Mouse (Mus musculus): ENCODE data around the gene Actn4. TPM values are rescaled to one million over a fixed set of nuclear protein-coding genes. Genes with fewer than 3 reads are reported as not detected.
"Not testable (repeated sequence)": the region's sequence is repeated elsewhere in the genome, so short reads cannot be mapped to it uniquely, and the experiment has no call there.

The Actn4 gene
- total RNA-seq, 2 experiments from 2014 or later, result 236 to 261 TPM

DNA sequence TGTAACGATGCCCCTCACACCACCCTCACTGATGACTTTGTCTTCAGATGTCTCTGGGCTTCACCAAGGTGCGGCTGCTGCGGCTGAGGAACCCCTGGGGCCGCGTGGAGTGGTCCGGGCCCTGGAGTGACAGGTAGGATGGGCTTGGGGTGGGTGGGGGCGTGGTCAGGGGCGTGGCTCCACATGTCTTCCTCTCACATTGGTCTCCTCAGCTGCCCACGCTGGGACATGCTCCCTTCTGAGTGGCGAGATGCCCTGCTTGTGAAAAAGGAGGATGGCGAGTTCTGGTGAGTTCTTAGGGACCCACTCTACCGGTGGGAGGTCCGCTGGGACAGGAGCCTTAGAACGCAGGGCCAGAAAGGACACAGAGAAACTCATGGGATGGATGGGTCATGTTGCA lies 75.7 kb downstream of the Actn4 start:
- DNase-seq, result no peak

DNA sequence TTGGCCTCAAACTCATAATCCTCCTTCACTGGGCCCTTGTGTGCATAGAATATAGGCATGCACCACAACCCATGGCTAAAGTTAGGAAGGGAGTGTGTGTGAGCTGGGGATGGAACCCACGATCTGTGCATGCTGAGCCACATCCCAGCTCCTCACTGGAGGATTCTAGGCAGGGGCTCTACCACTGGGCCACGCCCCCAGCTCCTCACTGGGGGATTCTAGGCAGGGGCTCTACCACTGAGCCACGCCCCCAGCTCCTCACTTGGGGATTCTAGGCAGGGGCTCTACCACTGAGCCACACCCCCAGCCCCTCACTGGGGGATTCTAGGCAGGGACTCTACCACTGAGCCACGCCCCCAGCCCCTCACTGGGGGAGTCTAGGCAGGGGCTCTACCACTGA lies 78.4 kb downstream of the Actn4 start:
- not testable (repeated sequence) for DNase-seq

DNA sequence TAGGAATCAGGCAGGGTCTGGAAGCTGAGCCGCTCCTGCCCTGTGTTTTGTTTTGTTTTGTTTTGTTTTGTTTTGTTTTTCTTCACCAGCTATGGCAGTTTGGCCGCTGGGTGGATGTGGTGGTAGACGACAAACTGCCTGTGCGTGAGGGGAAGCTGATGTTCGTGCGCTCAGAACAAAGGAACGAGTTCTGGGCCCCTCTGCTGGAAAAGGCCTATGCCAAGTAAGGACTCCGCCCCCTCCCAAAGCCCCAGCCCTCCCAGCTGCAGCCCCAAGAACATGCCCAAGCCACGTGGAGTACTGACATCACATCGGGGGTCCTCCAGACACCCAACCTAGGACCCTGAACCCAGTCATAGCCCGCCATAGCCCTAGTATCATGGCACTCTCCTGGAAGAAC lies 79.1 kb downstream of the Actn4 start:
- DNase-seq, result no peak

DNA sequence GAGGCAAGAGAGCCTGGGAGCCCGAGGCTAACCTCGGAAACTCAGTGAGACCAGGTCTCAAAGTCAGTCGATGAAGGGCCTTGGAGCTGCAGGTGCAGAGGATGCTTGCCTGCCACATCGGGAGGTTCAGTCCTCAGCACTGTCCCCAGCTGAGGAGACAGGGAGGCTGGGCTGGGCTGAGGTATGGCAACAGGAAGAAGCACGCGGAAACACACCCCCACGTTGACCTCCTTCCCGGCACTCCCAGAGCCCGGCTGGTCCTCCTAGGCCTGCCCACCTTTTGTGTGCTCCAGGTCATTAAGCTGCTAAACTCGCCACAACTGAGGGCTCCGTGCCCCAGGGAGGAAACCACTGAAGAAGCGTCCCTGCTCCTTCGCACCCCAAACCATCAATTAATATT lies 80.9 kb downstream of the Actn4 start, which contains the start of gene Capn12:
Gene Capn12 (plus strand): TSS at position 224 of the 400 bp plus-strand sequence.
- DNase-seq, result no peak

GRCm38 (mm10) chr7:28880554-28880953 lies 81.6 kb downstream of the Actn4 start:
- no peak for DNase-seq

DNA sequence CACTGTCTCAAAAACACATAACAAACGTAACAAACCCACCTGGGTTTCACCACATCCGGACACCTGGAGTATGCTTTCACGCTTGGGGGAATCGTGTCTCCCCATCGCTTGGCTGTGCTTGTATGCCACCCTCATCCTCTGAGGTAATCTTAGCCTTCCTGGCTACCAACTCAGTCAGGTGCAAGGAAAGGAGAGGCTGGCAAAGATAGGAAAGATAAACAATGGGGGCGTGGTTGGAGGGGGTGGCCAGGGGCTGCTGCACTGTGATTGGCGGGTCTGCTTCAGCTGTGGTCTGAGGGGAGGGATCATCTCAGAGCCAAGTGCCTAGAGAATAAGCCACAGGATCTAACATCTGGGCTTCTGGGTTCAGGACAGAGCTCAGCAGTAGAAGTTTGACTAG lies 82.5 kb downstream of the Actn4 start:
- no peak for DNase-seq

GRCm38 (mm10) chr7:28877856-28878255 lies 84.3 kb downstream of the Actn4 start:
- no peak for DNase-seq

DNA sequence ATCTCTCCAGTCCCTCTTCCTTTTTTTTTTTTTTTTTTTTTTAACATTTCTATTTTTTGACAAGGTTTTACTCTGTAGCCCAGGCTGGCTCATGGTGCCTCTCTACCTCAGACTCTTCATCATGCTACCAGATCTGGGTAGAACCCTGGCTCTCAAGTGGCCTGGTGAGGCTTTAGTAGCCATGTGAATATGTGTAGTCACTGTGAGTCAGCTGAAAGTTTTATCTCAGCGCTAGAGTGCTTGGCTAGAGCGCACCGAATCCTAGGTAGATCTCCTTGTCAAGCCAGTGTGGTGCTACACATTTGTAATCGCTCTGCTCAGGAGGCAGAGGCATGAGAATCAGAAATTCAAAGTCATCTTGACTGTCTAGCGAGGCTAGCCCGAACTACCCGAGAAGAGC lies 85.0 kb downstream of the Actn4 start:
- DNase-seq, result no peak

DNA sequence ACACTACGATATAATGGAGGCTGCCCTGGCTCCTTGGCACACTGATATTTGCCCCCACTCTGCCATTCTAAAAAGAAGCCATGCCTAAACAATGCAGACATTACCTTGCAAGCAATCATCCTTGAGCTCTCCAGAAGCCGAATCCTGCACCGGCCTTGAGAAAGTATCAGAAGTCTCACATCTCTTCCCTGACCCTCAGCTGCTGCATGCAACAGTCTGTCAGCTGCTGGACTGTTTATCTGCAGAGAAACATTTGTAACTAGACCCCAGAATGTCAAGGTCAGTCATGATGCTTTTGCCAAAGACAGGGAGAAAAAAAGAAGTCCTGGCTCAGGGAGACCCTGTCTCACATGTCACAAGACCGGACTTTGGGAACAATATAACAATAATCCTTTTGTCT lies 86.0 kb downstream of the Actn4 start:
- DNase-seq, result peak; percentile 49

- DNase-seq, result no peak
Observed at GRCm38 (mm10) chr7:28874565-28874964, 87.6 kb downstream of the Actn4 start.

- no peak for DNase-seq
Observed at GRCm38 (mm10) chr7:28870901-28871664, 91.1 kb downstream of the Actn4 start.

GRCm38 (mm10) chr7:28867508-28868340 lies 94.4 kb downstream of the Actn4 start:
- DNase-seq, result peak; percentile 88

- DNase-seq, result no peak
Observed at GRCm38 (mm10) chr7:28866769-28867507, 95.2 kb downstream of the Actn4 start.

DNA sequence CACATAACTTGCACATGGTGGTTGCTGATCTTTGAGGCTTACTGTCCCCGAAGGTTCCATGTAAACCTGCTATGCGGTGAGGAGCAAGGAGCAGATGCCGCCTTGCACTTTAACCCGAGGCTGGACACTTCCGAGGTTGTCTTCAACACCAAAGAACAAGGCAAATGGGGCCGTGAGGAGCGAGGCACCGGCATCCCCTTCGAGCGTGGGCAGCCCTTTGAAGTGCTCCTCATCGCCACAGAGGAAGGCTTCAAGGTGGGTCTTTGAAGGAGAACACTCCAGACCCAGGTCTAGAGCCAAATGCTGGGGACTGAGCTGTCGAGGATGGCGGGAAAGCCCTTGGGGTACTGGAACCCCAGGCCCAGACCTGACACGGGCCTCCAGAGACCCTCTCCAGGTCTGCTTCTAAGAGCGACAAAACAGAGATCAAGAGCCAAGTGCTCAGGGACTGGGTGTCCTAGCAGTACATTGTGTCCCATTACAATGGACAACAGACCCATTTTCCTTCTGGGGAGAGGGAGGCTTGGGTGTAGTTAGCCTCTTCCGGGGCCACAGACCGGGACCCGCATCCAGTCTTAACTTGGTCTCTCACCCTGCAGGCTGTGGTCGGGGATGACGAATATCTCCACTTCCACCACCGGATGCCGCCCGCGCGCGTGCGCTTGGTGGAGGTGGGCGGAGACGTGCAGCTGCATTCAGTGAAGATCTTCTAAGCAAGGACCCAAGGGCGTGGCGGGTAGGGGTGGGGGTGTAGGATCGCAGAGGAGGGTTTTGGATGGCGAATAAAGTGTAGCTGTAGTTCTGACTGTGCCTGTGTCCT lies 96.4 kb downstream of the Actn4 start:
- peak; percentile 88 for DNase-seq

DNA sequence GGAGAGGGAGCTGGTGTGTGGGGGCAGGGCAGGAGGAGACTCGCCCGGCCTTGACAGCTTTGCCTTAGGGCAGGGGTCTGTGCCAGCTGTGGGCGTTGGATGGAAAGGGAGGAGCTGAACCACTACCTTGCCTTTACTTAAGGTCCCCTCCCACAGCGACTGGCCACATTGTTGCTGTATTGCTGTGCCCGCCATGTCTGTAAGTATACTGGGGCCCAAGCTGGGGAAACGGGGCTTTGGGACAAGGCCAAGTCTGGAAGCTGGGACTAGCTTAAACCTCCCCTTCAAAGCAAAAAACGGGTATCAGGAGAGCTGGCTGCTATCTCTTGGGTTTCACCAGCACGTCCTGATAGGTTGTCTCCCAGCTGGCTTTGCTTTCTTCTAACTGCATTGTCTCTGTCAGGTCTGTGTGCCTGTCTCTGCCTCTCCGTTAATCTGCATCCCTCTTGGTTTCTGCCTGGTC lies 97.8 kb downstream of the Actn4 start:
- DNase-seq, result no peak

GRCm38 (mm10) chr7:28863540-28863939 lies 98.6 kb downstream of the Actn4 start, which contains the start of gene Lgals7:
TSS of gene Lgals7 (plus strand) at chr7:28863853.
- DNase-seq, result no peak

DNA sequence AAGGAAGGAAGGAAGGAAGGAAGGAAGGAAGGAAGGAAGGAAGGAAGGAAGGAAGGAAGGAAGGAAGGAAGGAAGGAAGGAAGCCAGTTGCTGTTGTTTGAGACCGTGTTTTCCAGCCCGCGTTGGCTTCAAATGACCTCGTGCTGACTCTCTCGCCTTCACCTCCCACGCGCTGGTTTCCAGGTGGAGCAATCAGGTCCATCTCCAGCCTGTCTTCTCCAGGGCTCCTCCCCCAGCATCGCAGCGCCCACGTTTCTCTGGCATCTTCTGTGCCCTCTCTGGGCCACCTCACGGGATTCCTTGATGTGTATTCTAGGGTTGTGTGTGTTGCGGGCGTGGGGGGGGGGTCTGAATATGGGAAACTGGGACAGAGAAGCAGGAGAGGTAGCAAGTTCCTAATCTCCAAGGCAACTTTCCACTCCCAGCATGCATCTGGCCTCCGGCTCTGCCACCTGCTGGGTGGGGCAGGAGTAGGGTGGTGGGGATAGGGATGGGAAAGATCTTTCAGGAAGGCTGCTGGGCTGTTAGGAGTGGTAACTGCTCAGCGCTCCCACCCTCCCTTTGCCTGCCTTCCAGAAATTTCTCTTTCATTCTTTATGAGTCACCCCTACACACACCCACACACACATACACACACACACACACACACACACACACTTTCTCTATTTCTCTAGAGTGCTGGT lies 99.2 kb downstream of the Actn4 start:
- peak; percentile 24 for DNase-seq

- no peak for DNase-seq
Observed at GRCm38 (mm10) chr7:28860898-28861297, 101.2 kb downstream of the Actn4 start.

DNA sequence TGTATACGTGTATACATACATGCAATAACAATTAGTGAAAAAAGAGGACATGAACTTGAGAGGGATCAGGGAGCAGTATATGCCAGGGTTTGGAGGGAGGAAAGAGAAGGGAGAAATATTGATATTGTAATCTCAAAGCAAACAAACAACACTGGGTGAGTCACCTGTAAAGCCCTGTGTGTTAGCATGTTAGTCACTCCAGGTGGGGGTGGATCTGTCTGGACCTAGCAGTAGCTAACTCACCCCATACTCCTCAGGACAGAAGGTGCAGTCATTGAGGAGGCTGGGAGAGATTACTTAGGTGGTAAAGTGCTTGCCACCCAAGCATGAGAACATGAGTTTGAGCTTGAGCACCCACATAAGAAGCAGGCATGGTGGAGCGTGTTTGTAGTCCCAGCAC lies 102.2 kb downstream of the Actn4 start:
- DNase-seq, result no peak

DNA sequence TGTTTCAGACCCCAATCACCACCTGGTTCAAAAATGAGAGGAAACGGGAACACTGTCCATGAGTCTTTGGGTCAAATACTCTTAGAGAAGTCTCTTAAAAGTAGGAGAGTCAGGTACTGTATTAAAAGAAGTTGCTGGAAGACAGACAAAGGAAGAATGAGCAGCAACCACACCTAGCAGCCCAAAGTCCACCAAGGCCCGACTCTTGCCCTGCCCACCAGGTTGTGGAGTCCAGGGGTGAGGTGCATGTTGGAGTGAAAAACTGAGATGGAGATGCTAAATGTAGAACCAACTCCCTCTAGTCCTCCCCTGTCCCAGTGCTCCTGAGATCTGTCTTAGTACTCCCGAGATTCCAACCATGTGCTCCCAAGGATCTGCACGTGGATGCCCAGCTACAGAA lies 111.5 kb downstream of the Actn4 start:
- no peak for DNase-seq

- DNase-seq, result no peak
Observed at GRCm38 (mm10) chr7:28849700-28850236, 112.4 kb downstream of the Actn4 start.
